Mouse (Mus musculus) midbrain, embryonic 15.5 days (tissue): ENCODE data around the gene Zfp219. TPM values are rescaled to one million over a fixed set of nuclear protein-coding genes. Genes with fewer than 3 reads are reported as not detected.

Source experiments
- polyA plus RNA-seq: library from polyadenylated mRNA; unstranded; fragments of >200 nt; fragmentation: Nextera tagmentation; extraction: Ambion mirVana; gene quantifications from 2 replicates; pipeline ENCODE4 v1.2.1, GENCODE M21; 2015

The Zfp219 gene
- polyA plus RNA-seq, 1 experiment from 2014 or later: 45.9 TPM

Other genes with a start within 250 kb of the Zfp219 start
- gene Ang4, start 247.1 kb downstream of the Zfp219 start, polyA plus RNA-seq: not detected in 2 replicates
- not detected in 2 replicates for gene AY358078, start 220.7 kb downstream of the Zfp219 start, polyA plus RNA-seq
- gene Ear6, start 167.0 kb downstream of the Zfp219 start, polyA plus RNA-seq: not detected in 2 replicates
- gene Mettl17, start 135.9 kb downstream of the Zfp219 start, polyA plus RNA-seq: 99.3 and 100 TPM in 2 replicates
- 2.4 and 3.0 TPM in 2 replicates for gene Slc39a2, start 127.8 kb downstream of the Zfp219 start, polyA plus RNA-seq
- gene Ndrg2, start 106.6 kb downstream of the Zfp219 start, polyA plus RNA-seq: 170 and 196 TPM in 2 replicates
- not detected in 2 replicates for gene Tppp2, start 102.3 kb downstream of the Zfp219 start, polyA plus RNA-seq
- gene Rnase13, start 98.0 kb downstream of the Zfp219 start, polyA plus RNA-seq: not detected in 2 replicates
- gene Arhgef40, start 36.0 kb downstream of the Zfp219 start, polyA plus RNA-seq: 89.2 and 90.9 TPM in 2 replicates
- gene Tmem253, start 5.1 kb downstream of the Zfp219 start, polyA plus RNA-seq: 0.50 and 0.78 TPM in 2 replicates
- gene Olfr221, start 21.7 kb upstream of the Zfp219 start, polyA plus RNA-seq: not detected in 2 replicates
- 480 and 482 TPM in 2 replicates for gene Hnrnpc, start 83.3 kb upstream of the Zfp219 start, polyA plus RNA-seq
- gene Rpgrip1, start 90.0 kb upstream of the Zfp219 start, polyA plus RNA-seq: 51.3 and 53.3 TPM in 2 replicates
- gene Supt16, start 176.7 kb upstream of the Zfp219 start, polyA plus RNA-seq: 43.0 and 45.4 TPM in 2 replicates
- gene Chd8, start 237.0 kb upstream of the Zfp219 start, polyA plus RNA-seq: 37.8 and 43.9 TPM in 2 replicates